Mouse (Mus musculus) limb, embryonic 10.5 days (tissue): Measurements from ENCODE around the gene Gnas. TPM values are rescaled to one million over a fixed set of nuclear protein-coding genes. Genes with fewer than 3 reads are reported as not detected.
"Not testable (repeated sequence)": the region's sequence is repeated elsewhere in the genome, so short reads cannot be mapped to it uniquely, and the experiment has no call there.

Experiments
- DNase-seq: peaks from one replicate; pipeline ENCODE4 v3.0.0-alpha.2; 2017; ENCODE audit warnings: low spot score
- H3K27ac ChIP-seq: fragments of 300-500 bp; sonication (generic); 2 replicates; pipeline ENCODE4 v1.5.1; 2016; ENCODE audit warnings: mild to moderate bottlenecking
- H3K27me3 ChIP-seq: fragments of 300-500 bp; sonication (generic); 2 replicates; pipeline ENCODE4 v1.6.1; 2016; ENCODE audit warnings: low read depth, mild to moderate bottlenecking; ENCODE audit not compliant: poor library complexity, severe bottlenecking
- H3K36me3 ChIP-seq: fragments of 300-500 bp; sonication (generic); 2 replicates; pipeline ENCODE4 v1.6.1; 2016; ENCODE audit warnings: mild to moderate bottlenecking, moderate library complexity
- H3K4me1 ChIP-seq: fragments of 300-500 bp; sonication (generic); 2 replicates; pipeline ENCODE4 v1.6.1; 2016
- H3K4me3 ChIP-seq: fragments of 300-500 bp; sonication (generic); 2 replicates; pipeline ENCODE4 v1.5.1; 2016; ENCODE audit warnings: mild to moderate bottlenecking, moderate library complexity
- H3K9me3 ChIP-seq: fragments of 300-500 bp; sonication (generic); replicated peaks from 2 replicates; pipeline ENCODE4 v1.6.1; 2016; ENCODE audit warnings: mild to moderate bottlenecking
- WGBS: fragments of 180-500 bp; shearing (Covaris S2); methylation state at CpG from one replicate; pipeline ENCODE4 v1.1.7; 2016; 5-methylcytosine and 5-hydroxymethylcytosine counted together
- polyA plus RNA-seq: library from polyadenylated mRNA; unstranded; fragments of >200 nt; fragmentation: Nextera tagmentation; extraction: Ambion mirVana; gene quantifications from 2 replicates; pipeline ENCODE4 v1.2.1, GENCODE M21; 2016

The Gnas gene
- polyA plus RNA-seq, 1 experiment from 2014 or later: 1,269 TPM

DNA sequence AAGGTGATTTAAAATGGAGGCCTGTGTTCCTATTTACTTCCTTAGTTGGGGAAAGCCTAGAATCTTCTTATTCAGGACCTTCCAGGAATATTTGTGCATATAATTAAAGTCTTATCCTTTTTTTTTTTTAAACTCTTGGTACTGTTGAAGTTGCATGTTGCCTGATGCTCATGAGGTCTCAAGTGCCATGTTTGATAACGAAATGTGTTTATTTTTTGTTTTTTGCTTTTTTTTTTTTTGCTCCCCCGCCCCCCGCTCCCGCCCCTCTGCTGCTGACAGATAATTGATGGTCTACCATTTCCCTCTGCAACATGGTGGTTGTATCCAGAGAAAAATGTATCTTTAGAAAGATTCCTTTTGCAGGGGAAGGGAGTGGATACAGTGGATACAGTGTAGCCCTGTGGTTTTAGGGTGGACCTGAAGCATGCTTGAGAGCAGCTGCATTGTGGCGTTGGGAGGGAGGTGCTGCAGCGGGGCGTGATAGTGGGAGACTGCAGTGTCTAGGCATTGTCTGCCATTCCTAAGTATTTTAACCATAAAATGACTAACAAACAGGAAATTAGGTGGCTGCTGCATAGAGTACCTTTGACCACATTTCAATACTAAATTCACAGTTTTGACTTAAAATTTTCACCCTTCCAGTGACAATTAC lies 49.2 kb downstream of the Gnas start:
- Histone ChIP-seq H3K27ac (no peak overlapping the region), H3K9me3 (0 out of 2 replicates have a peak, but pooled peaks cover 1% of the 10 kb centered on the region), H3K4me3 (peak overlapping the region; percentile 98; the same call in 1 of the 2 replicates), H3K27me3 (no peaks in the 10 kb centered on the region), H3K4me1 (peaks cover 65% of the 10 kb centered on the region), H3K36me3 (peaks cover 55% of the 10 kb centered on the region)
- 64% methylated on average over 7 of the region's 7 CpGs for WGBS
- DNase-seq: no peak

DNA sequence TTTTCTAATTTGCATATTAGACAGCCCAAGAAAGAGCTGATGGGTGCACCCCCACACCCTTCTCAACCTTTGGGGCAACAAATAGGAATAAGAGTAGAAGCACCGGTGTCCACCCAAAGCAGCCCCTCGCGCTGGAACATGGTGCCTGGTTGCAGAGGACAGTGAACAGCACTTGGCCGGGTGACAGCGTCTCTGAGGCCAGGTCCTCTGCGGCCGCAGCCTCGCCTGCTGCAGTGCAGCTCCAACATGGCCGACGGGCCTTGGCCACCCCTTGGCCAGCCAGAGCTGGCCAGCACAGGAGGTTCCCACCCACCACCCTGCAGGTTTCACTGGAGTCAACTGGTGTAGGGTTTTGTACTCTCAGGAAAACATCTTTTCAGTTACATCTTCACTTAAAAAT lies 50.3 kb downstream of the Gnas start:
- WGBS: 87% methylated on average over 10 of the region's 10 CpGs
- Histone ChIP-seq H3K36me3 (peaks cover 59% of the 10 kb centered on the region), H3K27me3 (no peaks in the 10 kb centered on the region), H3K4me3 (0 out of 2 replicates have a peak overlapping the region, but pooled peaks have one; percentile 13), H3K4me1 (peaks cover 60% of the 10 kb centered on the region), H3K27ac (no peak overlapping the region), H3K9me3 (no peaks in the 10 kb centered on the region)
- no peak for DNase-seq

GRCm38 (mm10) chr2:174337275-174337674 lies 53.2 kb downstream of the Gnas start:
- no peak for DNase-seq
- peaks cover 76% of the 10 kb centered on the region for H3K4me1 ChIP-seq
- WGBS: 92% methylated on average over 13 of the region's 13 CpGs
- H3K27ac ChIP-seq: no peak overlapping the region
- no peaks in the 10 kb centered on the region for H3K9me3 ChIP-seq
- no peak overlapping the region for H3K4me3 ChIP-seq
- H3K36me3 ChIP-seq: peaks cover 87% of the 10 kb centered on the region
- H3K27me3 ChIP-seq: no peaks in the 10 kb centered on the region

DNA sequence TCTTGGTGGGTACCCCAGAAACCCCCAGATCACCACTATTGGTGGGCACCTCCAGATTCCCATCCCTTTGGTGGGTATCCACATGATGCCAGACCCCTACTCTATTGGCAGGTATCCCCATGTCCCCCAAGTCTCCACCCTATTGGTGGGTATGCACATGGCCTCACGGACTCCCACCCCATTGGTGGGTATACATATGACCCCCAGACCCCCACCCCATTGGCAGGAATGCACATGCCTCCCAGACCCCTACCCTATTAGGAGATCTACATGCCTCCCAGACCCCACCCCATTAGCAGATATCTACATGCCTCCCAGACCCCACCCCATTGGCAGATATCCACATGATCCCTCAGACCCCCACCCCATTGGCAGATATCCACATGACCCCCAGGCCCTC lies 55.6 kb downstream of the Gnas start:
- H3K4me1 ChIP-seq: peaks cover 68% of the 10 kb centered on the region
- WGBS: 92% methylated on average over 1 of the region's 1 CpGs
- no peaks in the 10 kb centered on the region for H3K27me3 ChIP-seq
- peaks cover 99% of the 10 kb centered on the region for H3K36me3 ChIP-seq
- H3K9me3 ChIP-seq: no peaks in the 10 kb centered on the region
- H3K4me3 ChIP-seq: no peak overlapping the region
- H3K27ac ChIP-seq: no peak overlapping the region
- no peak for DNase-seq

- Histone ChIP-seq H3K36me3 (peaks cover 99% of the 10 kb centered on the region), H3K27ac (no peak overlapping the region), H3K4me3 (no peak overlapping the region), H3K9me3 (no peaks in the 10 kb centered on the region), H3K4me1 (peaks cover 62% of the 10 kb centered on the region), H3K27me3 (no peaks in the 10 kb centered on the region)
- 91% methylated on average over 3 of the region's 3 CpGs for WGBS
- no peak for DNase-seq
Observed at GRCm38 (mm10) chr2:174340229-174340892, 56.2 kb downstream of the Gnas start.

DNA sequence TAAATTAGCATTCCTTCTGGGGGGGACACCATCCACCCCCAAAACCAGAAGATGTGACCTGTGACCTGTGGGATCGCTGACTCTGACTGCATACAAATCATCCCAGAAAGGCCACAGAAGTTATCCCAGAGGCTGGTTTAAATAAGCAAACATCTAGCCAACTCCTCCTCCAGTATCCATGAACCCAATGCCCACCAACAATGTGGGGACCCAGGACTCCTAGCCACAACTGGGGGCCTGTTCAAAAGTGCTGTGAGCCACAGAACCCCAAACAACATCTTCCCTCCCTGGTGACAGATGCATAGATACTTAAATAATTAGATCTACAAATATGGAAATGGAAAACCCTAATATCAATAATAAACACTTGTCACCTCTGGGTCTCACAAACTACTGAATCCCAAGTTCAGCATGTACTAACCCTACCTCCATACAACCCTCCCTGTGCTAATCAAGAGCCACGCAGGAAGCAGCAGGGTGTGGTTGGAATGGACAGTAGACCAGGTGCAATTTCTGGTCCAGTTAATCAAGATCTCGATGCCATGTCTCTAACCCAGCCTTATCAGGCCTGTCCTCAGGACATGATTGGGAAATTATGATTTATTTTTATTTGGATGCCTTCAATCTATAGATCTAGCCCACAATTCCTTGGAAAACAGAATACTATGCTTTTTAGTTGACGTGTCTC lies 56.9 kb downstream of the Gnas start:
- peaks cover 55% of the 10 kb centered on the region for H3K4me1 ChIP-seq
- no peak overlapping the region for H3K27ac ChIP-seq
- no peak overlapping the region for H3K4me3 ChIP-seq
- H3K36me3 ChIP-seq: peaks cover 99% of the 10 kb centered on the region
- H3K27me3 ChIP-seq: no peaks in the 10 kb centered on the region
- DNase-seq: no peak
- no peaks in the 10 kb centered on the region for H3K9me3 ChIP-seq
- 87% methylated on average over 4 of the region's 4 CpGs for WGBS

DNA sequence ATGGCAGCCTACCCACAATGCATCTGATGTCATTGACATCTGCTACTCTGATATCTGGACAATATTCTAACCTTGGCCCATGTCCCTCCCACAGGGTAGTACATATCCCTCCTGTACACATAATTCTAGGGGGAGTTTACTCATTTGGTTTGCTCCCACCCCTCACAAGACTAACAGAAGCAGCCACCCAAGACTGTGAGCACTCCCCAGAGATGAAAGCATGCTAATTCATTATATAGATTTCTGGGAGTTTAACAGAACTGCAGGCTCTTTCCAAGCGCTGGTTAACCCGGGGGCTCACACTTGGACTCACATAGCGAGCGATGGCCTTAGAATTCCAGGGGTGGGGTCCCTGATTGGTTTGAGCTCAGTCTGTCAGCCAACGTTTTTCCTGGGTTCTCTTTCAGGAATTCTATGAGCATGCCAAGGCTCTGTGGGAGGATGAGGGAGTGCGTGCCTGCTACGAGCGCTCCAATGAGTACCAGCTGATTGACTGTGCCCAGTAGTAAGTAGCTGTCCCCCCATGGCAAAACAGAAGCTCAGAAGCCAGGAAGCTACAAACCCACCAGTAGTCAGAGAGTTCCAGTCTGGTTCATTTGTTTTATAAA lies 58.8 kb downstream of the Gnas start:
- peaks cover 96% of the 10 kb centered on the region for H3K36me3 ChIP-seq
- no peak for DNase-seq

DNA sequence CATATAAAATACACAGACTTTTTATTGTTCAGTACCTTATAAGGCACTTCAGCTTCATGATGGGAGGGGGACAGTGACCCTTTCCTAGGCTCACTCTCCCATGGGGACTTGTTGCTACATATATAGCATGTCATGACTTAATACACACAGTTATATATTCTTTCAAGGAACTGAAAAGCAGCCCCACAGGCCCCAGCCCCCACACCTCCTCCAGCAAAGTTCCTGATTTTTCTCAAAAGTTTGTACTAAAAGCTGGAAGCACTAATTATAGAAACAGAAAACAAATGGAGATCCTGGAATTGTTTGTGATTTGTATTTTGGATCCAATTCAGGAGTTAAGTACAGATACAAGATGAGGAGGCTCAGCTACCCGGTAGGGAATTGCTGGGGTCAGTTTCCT lies 59.4 kb downstream of the Gnas start:
- Histone ChIP-seq H3K27ac (peak overlapping the region; percentile 15; the same call in 1 of the 2 replicates), H3K4me3 (no peak overlapping the region), H3K36me3 (peaks cover 90% of the 10 kb centered on the region), H3K9me3 (no peaks in the 10 kb centered on the region; the same call in 1 of the 2 replicates), H3K4me1 (peaks cover 45% of the 10 kb centered on the region), H3K27me3 (no peaks in the 10 kb centered on the region)
- DNase-seq: no peak
- WGBS: 57% methylated on average over 1 of the region's 1 CpGs

More for the DNA sequence above, 58.8 kb downstream of the Gnas start:
- Histone ChIP-seq H3K4me3 (no peak overlapping the region), H3K27me3 (no peaks in the 10 kb centered on the region), H3K4me1 (peaks cover 45% of the 10 kb centered on the region), H3K27ac (no peak overlapping the region), H3K9me3 (no peaks in the 10 kb centered on the region; the same call in 1 of the 2 replicates)
- 81% methylated on average over 8 of the region's 8 CpGs for WGBS

- Histone ChIP-seq H3K36me3 (peaks cover 85% of the 10 kb centered on the region), H3K27ac (peak overlapping the region; percentile 15; the same call in 1 of the 2 replicates), H3K4me1 (peaks cover 40% of the 10 kb centered on the region), H3K4me3 (no peak overlapping the region), H3K27me3 (no peaks in the 10 kb centered on the region), H3K9me3 (no peaks in the 10 kb centered on the region; the same call in 1 of the 2 replicates)
- 31% methylated on average over 3 of the region's 3 CpGs for WGBS
- DNase-seq: peak; percentile 65
Observed at GRCm38 (mm10) chr2:174344003-174344655, 60.0 kb downstream of the Gnas start.

- Histone ChIP-seq H3K4me3 (no peak overlapping the region), H3K27me3 (no peaks in the 10 kb centered on the region), H3K4me1 (peaks cover 34% of the 10 kb centered on the region), H3K9me3 (no peaks in the 10 kb centered on the region; the same call in 1 of the 2 replicates), H3K27ac (no peak overlapping the region), H3K36me3 (peaks cover 76% of the 10 kb centered on the region)
- 95% methylated on average over 16 of the region's 16 CpGs for WGBS
- no peak for DNase-seq
Observed at GRCm38 (mm10) chr2:174344996-174345395, 60.9 kb downstream of the Gnas start.

GRCm38 (mm10) chr2:174346612-174346998 lies 62.5 kb downstream of the Gnas start, which contains the start of gene Gm20721:
Gm20721 (minus strand) TSS chr2:174346712.
- no peak within 1 kb of the TSS for H3K27ac ChIP-seq
- 95% methylated on average over 5 of the region's 5 CpGs for WGBS
- H3K4me3 ChIP-seq: no peak within 1 kb of the TSS
- no peaks in the 10 kb centered on the region for H3K27me3 ChIP-seq
- DNase-seq: no peak
- peaks cover 60% of the 10 kb centered on the region for H3K36me3 ChIP-seq
- peaks cover 20% of the 10 kb centered on the region for H3K4me1 ChIP-seq
- no peaks in the 10 kb centered on the region; the same call in 1 of the 2 replicates for H3K9me3 ChIP-seq

- DNase-seq, H3K4me3 ChIP-seq, H3K27me3 ChIP-seq, H3K9me3 ChIP-seq, H3K27ac ChIP-seq: not testable (repeated sequence)
- peaks cover 17% of the 10 kb centered on the region for H3K4me1 ChIP-seq
- H3K36me3 ChIP-seq: peaks cover 55% of the 10 kb centered on the region
- WGBS: 97% methylated on average over 2 of the region's 2 CpGs
Observed at GRCm38 (mm10) chr2:174346999-174347668, 63.0 kb downstream of the Gnas start.
